Mouse (Mus musculus): ENCODE results near the gene Gm5415.
"Not testable (repeated sequence)": the region's sequence is repeated elsewhere in the genome, so short reads cannot be mapped to it uniquely, and the experiment has no call there.

GRCm38 (mm10) chr1:32547194-32547593 lies at the start of gene Gm5415:
- TF ChIP-seq GATA1 (IDR thresholded peaks at IDR 0.05; ENCODE audit: borderline replicate concordance, low read length); FLI1 (IDR thresholded peaks at IDR 0.05; ENCODE audit: low read length): not testable (repeated sequence)

Data from megakaryocyte, embryonic 14.5 days (primary cell).